Mouse (Mus musculus): ENCODE measurements around the gene Slc48a1. TPM values are rescaled to one million over a fixed set of nuclear protein-coding genes. Genes with fewer than 3 reads are reported as not detected.

Gene Slc48a1
- polyA plus RNA-seq, 1 experiment from 2014 or later = 29.2 TPM

- no peak overlapping the region for H3K4me2 ChIP-seq (ENCODE audit: low read depth)
- no peaks in the 10 kb centered on the region for H3K36me3 ChIP-seq (ENCODE audit: control insufficient read depth, insufficient read depth, low read length)
- no peak overlapping the region for H3K9ac ChIP-seq (ENCODE audit: low read length)
- H3K4me3 ChIP-seq (ENCODE audit: low read depth, low read length) = no peak overlapping the region
- peaks cover 8% of the 10 kb centered on the region; the same call in 1 of the 2 replicates for H3K4me1 ChIP-seq (ENCODE audit: control insufficient read depth, insufficient read depth, low read length)
- 0 out of 2 replicates have a peak, but pooled peaks cover 5% of the 10 kb centered on the region for H3K27me3 ChIP-seq (ENCODE audit: control insufficient read depth, insufficient read depth, low read length)
- DNase-seq (ENCODE audit: low spot score) = no peak
- H3K27ac ChIP-seq (ENCODE audit: low read depth, low read length) = no peak overlapping the region
- H3K9me3 ChIP-seq (ENCODE audit: control insufficient read depth, low read length) = no peaks in the 10 kb centered on the region
- ATAC-seq (ENCODE audit: insufficient read depth, low FRiP score, low TSS enrichment) = no peak
- WGBS = 69% methylated on average over 5 of the region's 5 CpGs
Measured at GRCm38 (mm10) chr15:97760952-97761351, 17.4 kb upstream of the Slc48a1 start.

GRCm38 (mm10) chr15:97761438-97761837 is 16.9 kb upstream of the Slc48a1 start:
- Histone ChIP-seq H3K36me3 (ENCODE audit: control insufficient read depth, insufficient read depth, low read length) (no peaks in the 10 kb centered on the region), H3K4me2 (ENCODE audit: low read depth) (no peak overlapping the region), H3K4me3 (ENCODE audit: low read depth, low read length) (no peak overlapping the region), H3K27ac (ENCODE audit: low read depth, low read length) (no peak overlapping the region), H3K9ac (ENCODE audit: low read length) (no peak overlapping the region), H3K4me1 (ENCODE audit: control insufficient read depth, insufficient read depth, low read length) (peaks cover 12% of the 10 kb centered on the region), H3K9me3 (ENCODE audit: control insufficient read depth, low read length) (no peaks in the 10 kb centered on the region), H3K27me3 (ENCODE audit: control insufficient read depth, insufficient read depth, low read length) (0 out of 2 replicates have a peak, but pooled peaks cover 5% of the 10 kb centered on the region)
- ATAC-seq (ENCODE audit: insufficient read depth, low FRiP score, low TSS enrichment) (no peak), DNase-seq (ENCODE audit: low spot score) (no peak)
- 46% methylated on average over 13 of the region's 13 CpGs for WGBS

- ATAC-seq (ENCODE audit: insufficient read depth, low FRiP score, low TSS enrichment) = no peak
- H3K27me3 ChIP-seq (ENCODE audit: control insufficient read depth, insufficient read depth, low read length) = peaks cover 10% of the 10 kb centered on the region; the same call in 1 of the 2 replicates
Measured at GRCm38 (mm10) chr15:97762733-97763132, 15.6 kb upstream of the Slc48a1 start.

GRCm38 (mm10) chr15:97763256-97764049 is 14.9 kb upstream of the Slc48a1 start:
- Histone ChIP-seq H3K9ac (ENCODE audit: low read length) (no peak overlapping the region), H3K4me2 (ENCODE audit: low read depth) (no peak overlapping the region), H3K27ac (ENCODE audit: low read depth, low read length) (no peak overlapping the region), H3K9me3 (ENCODE audit: control insufficient read depth, low read length) (no peaks in the 10 kb centered on the region), H3K4me3 (ENCODE audit: low read depth, low read length) (no peak overlapping the region), H3K4me1 (ENCODE audit: control insufficient read depth, insufficient read depth, low read length) (peaks cover 27% of the 10 kb centered on the region), H3K27me3 (ENCODE audit: control insufficient read depth, insufficient read depth, low read length) (peaks cover 10% of the 10 kb centered on the region; the same call in 1 of the 2 replicates), H3K36me3 (ENCODE audit: control insufficient read depth, insufficient read depth, low read length) (no peaks in the 10 kb centered on the region)
- 65% methylated on average over 9 of the region's 9 CpGs for WGBS
- no peak for DNase-seq (ENCODE audit: low spot score)
- ATAC-seq (ENCODE audit: insufficient read depth, low FRiP score, low TSS enrichment) = no peak

More at GRCm38 (mm10) chr15:97762733-97763132, 15.6 kb upstream of the Slc48a1 start:
- WGBS = 67% methylated on average over 9 of the region's 9 CpGs
- H3K4me3 ChIP-seq (ENCODE audit: low read depth, low read length) = no peak overlapping the region
- H3K9ac ChIP-seq (ENCODE audit: low read length) = no peak overlapping the region
- H3K4me2 ChIP-seq (ENCODE audit: low read depth) = no peak overlapping the region
- no peaks in the 10 kb centered on the region for H3K9me3 ChIP-seq (ENCODE audit: control insufficient read depth, low read length)
- peaks cover 24% of the 10 kb centered on the region for H3K4me1 ChIP-seq (ENCODE audit: control insufficient read depth, insufficient read depth, low read length)
- no peak for DNase-seq (ENCODE audit: low spot score)
- no peaks in the 10 kb centered on the region for H3K36me3 ChIP-seq (ENCODE audit: control insufficient read depth, insufficient read depth, low read length)
- no peak overlapping the region for H3K27ac ChIP-seq (ENCODE audit: low read depth, low read length)

- no peaks in the 10 kb centered on the region for H3K36me3 ChIP-seq (ENCODE audit: control insufficient read depth, insufficient read depth, low read length)
- no peak overlapping the region for H3K4me3 ChIP-seq (ENCODE audit: low read depth, low read length)
- no peak overlapping the region for H3K4me2 ChIP-seq (ENCODE audit: low read depth)
- peaks cover 13% of the 10 kb centered on the region; the same call in 1 of the 2 replicates for H3K27me3 ChIP-seq (ENCODE audit: control insufficient read depth, insufficient read depth, low read length)
- WGBS = 79% methylated on average over 2 of the region's 2 CpGs
- no peak overlapping the region for H3K27ac ChIP-seq (ENCODE audit: low read depth, low read length)
- H3K9ac ChIP-seq (ENCODE audit: low read length) = no peak overlapping the region; the same call in 1 of the 2 replicates
- peaks cover 27% of the 10 kb centered on the region for H3K4me1 ChIP-seq (ENCODE audit: control insufficient read depth, insufficient read depth, low read length)
- no peaks in the 10 kb centered on the region for H3K9me3 ChIP-seq (ENCODE audit: control insufficient read depth, low read length)
- ATAC-seq (ENCODE audit: insufficient read depth, low FRiP score, low TSS enrichment) (no peak), DNase-seq (ENCODE audit: low spot score) (no peak)
Measured at GRCm38 (mm10) chr15:97764532-97764931, 13.8 kb upstream of the Slc48a1 start.

- Histone ChIP-seq H3K4me1 (ENCODE audit: control insufficient read depth, insufficient read depth, low read length) (peaks cover 27% of the 10 kb centered on the region), H3K4me2 (ENCODE audit: low read depth) (peak overlapping the region; percentile 89), H3K9ac (ENCODE audit: low read length) (no peak overlapping the region; the same call in 1 of the 2 replicates), H3K36me3 (ENCODE audit: control insufficient read depth, insufficient read depth, low read length) (no peaks in the 10 kb centered on the region), H3K9me3 (ENCODE audit: control insufficient read depth, low read length) (no peaks in the 10 kb centered on the region), H3K27ac (ENCODE audit: low read depth, low read length) (no peak overlapping the region), H3K4me3 (ENCODE audit: low read depth, low read length) (no peak overlapping the region), H3K27me3 (ENCODE audit: control insufficient read depth, insufficient read depth, low read length) (peaks cover 13% of the 10 kb centered on the region; the same call in 1 of the 2 replicates)
- 31% methylated on average over 13 of the region's 13 CpGs for WGBS
- ATAC-seq (ENCODE audit: insufficient read depth, low FRiP score, low TSS enrichment) = no peak
- no peak for DNase-seq (ENCODE audit: low spot score)
Measured at GRCm38 (mm10) chr15:97765090-97765794, 13.1 kb upstream of the Slc48a1 start.

GRCm38 (mm10) chr15:97766194-97766593 is 12.1 kb upstream of the Slc48a1 start:
- Histone ChIP-seq H3K4me3 (ENCODE audit: low read depth, low read length) (peak overlapping the region; percentile 31; the same call in 1 of the 2 replicates), H3K27me3 (ENCODE audit: control insufficient read depth, insufficient read depth, low read length) (peaks cover 13% of the 10 kb centered on the region; the same call in 1 of the 2 replicates), H3K9ac (ENCODE audit: low read length) (no peak overlapping the region), H3K9me3 (ENCODE audit: control insufficient read depth, low read length) (no peaks in the 10 kb centered on the region), H3K4me1 (ENCODE audit: control insufficient read depth, insufficient read depth, low read length) (peaks cover 27% of the 10 kb centered on the region), H3K4me2 (ENCODE audit: low read depth) (peak overlapping the region; percentile 89), H3K27ac (ENCODE audit: low read depth, low read length) (peak overlapping the region; percentile 2; the same call in 1 of the 2 replicates), H3K36me3 (ENCODE audit: control insufficient read depth, insufficient read depth, low read length) (no peaks in the 10 kb centered on the region)
- WGBS = 11% methylated on average over 8 of the region's 8 CpGs
- DNase-seq (ENCODE audit: low spot score) (peak; percentile 65), ATAC-seq (ENCODE audit: insufficient read depth, low FRiP score, low TSS enrichment) (peak; percentile 27; the same call in 1 of the 2 replicates)

GRCm38 (mm10) chr15:97766594-97767279 is 11.6 kb upstream of the Slc48a1 start:
- Histone ChIP-seq H3K27ac (ENCODE audit: low read depth, low read length) (peak overlapping the region; percentile 2; the same call in 1 of the 2 replicates), H3K9ac (ENCODE audit: low read length) (0 out of 2 replicates have a peak overlapping the region, but pooled peaks have one; percentile 51), H3K36me3 (ENCODE audit: control insufficient read depth, insufficient read depth, low read length) (no peaks in the 10 kb centered on the region), H3K4me3 (ENCODE audit: low read depth, low read length) (peak overlapping the region; percentile 31), H3K4me2 (ENCODE audit: low read depth) (peak overlapping the region; percentile 89), H3K4me1 (ENCODE audit: control insufficient read depth, insufficient read depth, low read length) (peaks cover 27% of the 10 kb centered on the region), H3K27me3 (ENCODE audit: control insufficient read depth, insufficient read depth, low read length) (peaks cover 13% of the 10 kb centered on the region; the same call in 1 of the 2 replicates), H3K9me3 (ENCODE audit: control insufficient read depth, low read length) (no peaks in the 10 kb centered on the region)
- ATAC-seq (ENCODE audit: insufficient read depth, low FRiP score, low TSS enrichment) = 0 out of 2 replicates have a peak, but pooled peaks have one; percentile 28
- no peak for DNase-seq (ENCODE audit: low spot score)
- 4% methylated on average over 23 of the region's 23 CpGs for WGBS

Data from neural tube, embryonic 11.5 days (tissue).